Mouse (Mus musculus): ENCODE data around the gene Inpp5d.

GRCm38 (mm10) chr1:87637121-87637877 lies 17.2 kb downstream of the Inpp5d start:
- TF ChIP-seq CTCF (IDR thresholded peaks at IDR 0.05; ENCODE audit: low read depth, low read length) (no peak), POLR2A (IDR thresholded peaks at IDR 0.05; ENCODE audit: borderline replicate concordance, low read depth, low read length) (no peak)
